Mouse (Mus musculus) ES-E14 (cell line): ENCODE data around the gene Hip1r.

Experiments used
- CHD2 ChIP-seq: IDR thresholded peaks from 2 replicates; pipeline ENCODE4 v1.6.1; 2014; ENCODE audit warnings: mild to moderate bottlenecking, low read depth, low read length, inconsistent platforms
- HCFC1 ChIP-seq: IDR thresholded peaks from 2 replicates; pipeline ENCODE4 v1.6.1; 2012; ENCODE audit warnings: low read length, inconsistent platforms, borderline replicate concordance; ENCODE audit not compliant: insufficient read depth
- ZC3H11A ChIP-seq: IDR thresholded peaks from 2 replicates; pipeline ENCODE4 v1.6.1; 2012; ENCODE audit warnings: low read depth, mild to moderate bottlenecking, inconsistent platforms, low read length, borderline replicate concordance
- ZNF384 ChIP-seq: IDR thresholded peaks from 2 replicates; pipeline ENCODE4 v1.6.1; 2012; ENCODE audit warnings: low read depth, low read length, inconsistent platforms

GRCm38 (mm10) chr5:124049249-124050045, 76.0 kb downstream of the Hip1r start:
- TF ChIP-seq ZNF384 (no peak), CHD2 (no peak), HCFC1 (no peak), ZC3H11A (no peak)
